Mouse (Mus musculus) R1 (cell line): Measurements from ENCODE around the gene Gjd3.
A peak's percentile ranks its signal among the peaks of the same experiment; 100 is the strongest.
"Not testable (repeated sequence)": the region's sequence is repeated elsewhere in the genome, so short reads cannot be mapped to it uniquely, and the experiment has no call there.

Source experiments
- DNase-seq: peaks from one replicate; pipeline ENCODE4 v3.0.0-alpha.2; 2018; ENCODE audit warnings: low read depth, low spot score

The Gjd3 gene

GRCm38 (mm10) chr11:98982773-98983133 is at the start of gene Gjd3:
Gene Gjd3 (minus strand): TSS chr11:98983016.
- DNase-seq = no peak

GRCm38 (mm10) chr11:99026899-99027440 is 44.2 kb upstream of the Gjd3 start:
- DNase-seq = no peak

GRCm38 (mm10) chr11:99025878-99026277 is 43.1 kb upstream of the Gjd3 start:
- peak; percentile 88 for DNase-seq

- no peak for DNase-seq
Observed at GRCm38 (mm10) chr11:99024468-99025134, 41.8 kb upstream of the Gjd3 start.

- DNase-seq = peak; percentile 99
Observed at GRCm38 (mm10) chr11:99023500-99024467, 41.0 kb upstream of the Gjd3 start, which contains the start of gene Top2a. Gene Top2a (minus strand): TSS chr11:99024189.

GRCm38 (mm10) chr11:99023094-99023493 is 40.3 kb upstream of the Gjd3 start:
- DNase-seq = no peak

GRCm38 (mm10) chr11:99022384-99022933 is 39.6 kb upstream of the Gjd3 start:
- DNase-seq = no peak

- DNase-seq = no peak
Observed at GRCm38 (mm10) chr11:99019844-99020243, 37.0 kb upstream of the Gjd3 start.

- no peak for DNase-seq
Observed at GRCm38 (mm10) chr11:99013856-99014255, 31.0 kb upstream of the Gjd3 start.

- DNase-seq = no peak
Observed at GRCm38 (mm10) chr11:99010706-99011105, 27.9 kb upstream of the Gjd3 start.

- DNase-seq = no peak
Observed at GRCm38 (mm10) chr11:99010124-99010523, 27.3 kb upstream of the Gjd3 start.

GRCm38 (mm10) chr11:99006788-99007187 is 24.0 kb upstream of the Gjd3 start:
- DNase-seq = no peak

GRCm38 (mm10) chr11:98999243-98999642 is 16.4 kb upstream of the Gjd3 start:
- DNase-seq = no peak

- DNase-seq = no peak
Observed at GRCm38 (mm10) chr11:98998776-98999175, 16.0 kb upstream of the Gjd3 start.

GRCm38 (mm10) chr11:98997659-98998058 is 14.8 kb upstream of the Gjd3 start:
- DNase-seq = no peak

- no peak for DNase-seq
Observed at GRCm38 (mm10) chr11:98995987-98996386, 13.2 kb upstream of the Gjd3 start.

- DNase-seq = peak; percentile 47
Observed at GRCm38 (mm10) chr11:98990866-98991265, 8.1 kb upstream of the Gjd3 start.

GRCm38 (mm10) chr11:98988260-98988659 is 5.4 kb upstream of the Gjd3 start:
- DNase-seq = not testable (repeated sequence)

GRCm38 (mm10) chr11:98985542-98985941 is 2.7 kb upstream of the Gjd3 start:
- no peak for DNase-seq

- no peak for DNase-seq
Observed at GRCm38 (mm10) chr11:98983551-98983950, 735 bp upstream of the Gjd3 start.

GRCm38 (mm10) chr11:98981997-98982772 is 631 bp downstream of the Gjd3 start:
- DNase-seq = peak; percentile 81
